Comparison of ENCODE assay signal across 9 mouse cellular contexts in the genomic region with DNA sequence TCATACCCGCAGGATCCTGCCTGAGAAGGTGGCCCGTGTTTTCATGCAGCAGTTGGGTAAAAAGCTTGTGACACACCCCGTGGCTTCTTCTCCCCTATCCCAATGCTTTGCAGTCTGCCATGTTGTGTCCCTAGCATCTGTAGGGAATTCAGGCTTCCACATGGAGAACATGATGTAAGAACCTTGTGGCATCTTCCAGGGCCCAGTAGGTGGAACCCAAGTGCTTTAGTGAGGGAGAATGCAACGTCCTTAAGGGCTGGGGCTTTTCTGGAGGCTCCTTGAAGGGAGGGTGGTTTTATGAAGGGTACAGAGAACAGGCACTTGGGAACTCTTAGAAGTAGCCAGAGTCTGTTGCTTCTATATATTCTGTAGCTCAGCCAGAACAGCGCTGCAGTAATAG. TPM values are rescaled to one million over a fixed set of nuclear protein-coding genes. Genes with fewer than 3 reads are reported as not detected.
DNase-seq lines count a peak whose midpoint lies in the region; ATAC-seq and TF ChIP-seq lines count a peak whose summit lies in the region.
"Had no signal": no experiment of that assay in that cellular context is flagged by ENCODE, and none has a peak within 500 bp of the region (broad histone marks: within the 10 kb centered on the region; RNA-seq: fewer than 3 reads in every experiment).

No protein-coding gene starts in this region.

- H3K9me3 ChIP-seq in lung, embryonic 14.5 days (ENCODE audit: low read depth, low read length) = no peaks in the 10 kb centered on the region
- no peaks in the 10 kb centered on the region for H3K9me3 ChIP-seq in embryonic facial prominence, embryonic 12.5 days

- DNase-seq in heart, adult 2 months = no peak
- DNase-seq in heart, postnatal 36 days = no peak
- no peak for DNase-seq in lung, embryonic 14.5 days
- DNase-seq in lung, postnatal 14 days = no peak
- no peak for DNase-seq in adrenal gland, postnatal 14 days

- TF ChIP-seq EP300 in heart, adult 2 months (IDR thresholded peaks at IDR 0.05; ENCODE audit: insufficient read depth, low read depth, low read length) = no peak

- no peak overlapping the region for H3K4me2 ChIP-seq in lung, embryonic 14.5 days
- peak overlapping the region; percentile 92 for H3K4me2 ChIP-seq in embryonic facial prominence, embryonic 12.5 days (replicated peaks)
- H3K4me2 ChIP-seq in myocyte (ENCODE audit: low read depth) = peak overlapping the region; percentile 75

- H3K27me3 ChIP-seq in heart, adult 2 months (ENCODE audit: control insufficient read depth, insufficient read depth, low read length) = no peaks in the 10 kb centered on the region
- H3K27me3 ChIP-seq in lung, embryonic 14.5 days (ENCODE audit: insufficient read depth, low read length) = no peaks in the 10 kb centered on the region
- no peaks in the 10 kb centered on the region for H3K27me3 ChIP-seq in embryonic facial prominence, embryonic 12.5 days
- H3K27me3 ChIP-seq in myocyte (ENCODE audit: control insufficient read depth, insufficient read depth, insufficient read length) = no peaks in the 10 kb centered on the region

- 59% methylated on average over 5 of the region's 5 CpGs for WGBS in heart, adult 2 months
- WGBS in lung, embryonic 14.5 days = 39% methylated on average over 5 of the region's 5 CpGs
- WGBS in embryonic facial prominence, embryonic 12.5 days = 36% methylated on average over 5 of the region's 5 CpGs

- H3ac ChIP-seq in myocyte (ENCODE audit: control insufficient read depth, insufficient read length) = no peak overlapping the region

- no peak overlapping the region for H3K9ac ChIP-seq in heart, adult 2 months (ENCODE audit: low read depth, low read length)
- no peak overlapping the region for H3K9ac ChIP-seq in lung, embryonic 14.5 days
- H3K9ac ChIP-seq in embryonic facial prominence, embryonic 12.5 days = no peak overlapping the region

- H3K27ac ChIP-seq in heart, adult 2 months = no peak overlapping the region
- H3K27ac ChIP-seq in lung, embryonic 14.5 days (ENCODE audit: low read depth) = no peak overlapping the region
- no peak overlapping the region for H3K27ac ChIP-seq in embryonic facial prominence, embryonic 12.5 days

- no peak for ATAC-seq in lung, embryonic 14.5 days (ENCODE audit: insufficient read depth)
- ATAC-seq in embryonic facial prominence, embryonic 12.5 days (ENCODE audit: insufficient number of reproducible peaks, insufficient read depth, low FRiP score, low TSS enrichment) = no peak
- no peak for ATAC-seq in erythroblast, adult 5-6 weeks (replicated peaks; ENCODE audit: low FRiP score, poor library complexity, severe bottlenecking)

- no peak overlapping the region for H3K4me3 ChIP-seq in heart, adult 2 months
- no peak overlapping the region for H3K4me3 ChIP-seq in lung, embryonic 14.5 days (ENCODE audit: low read depth, low read length)
- peak overlapping the region; percentile 79; the same call in 1 of the 2 replicates for H3K4me3 ChIP-seq in embryonic facial prominence, embryonic 12.5 days
- H3K4me3 ChIP-seq in myocyte = peak overlapping the region; percentile 72

- peaks cover 3% of the 10 kb centered on the region; the same call in 1 of the 2 replicates for H3K4me1 ChIP-seq in heart, adult 2 months (ENCODE audit: control insufficient read depth, insufficient read depth, low read length)
- no peaks in the 10 kb centered on the region for H3K4me1 ChIP-seq in lung, embryonic 14.5 days (ENCODE audit: insufficient read depth)
- H3K4me1 ChIP-seq in embryonic facial prominence, embryonic 12.5 days = peaks cover 13% of the 10 kb centered on the region

- no peaks in the 10 kb centered on the region for H3K36me3 ChIP-seq in heart, adult 2 months (ENCODE audit: control insufficient read depth, insufficient read depth, low read length)
- peaks cover 44% of the 10 kb centered on the region for H3K36me3 ChIP-seq in lung, embryonic 14.5 days (ENCODE audit: insufficient read depth)
- H3K36me3 ChIP-seq in embryonic facial prominence, embryonic 12.5 days = peaks cover 48% of the 10 kb centered on the region
- H3K36me3 ChIP-seq in myocyte (ENCODE audit: control insufficient read depth, insufficient read depth) = peaks cover 7% of the 10 kb centered on the region

- TF ChIP-seq CTCF in heart, adult 2 months (IDR thresholded peaks at IDR 0.05) = peak; percentile 22; the same call in 1 of the 2 replicates
- TF ChIP-seq CTCF in lung, embryonic 14.5 days (IDR thresholded peaks at IDR 0.05; ENCODE audit: low read depth) = peak; percentile 36

- intact Hi-C loops in heart, adult 2 months (cut with DNase I) = loop anchor here (2.0 kb wide), 1 partner anchor 64 kb away; no protein-coding TSS in a partner anchor
- intact Hi-C loops in heart, postnatal 36 days (cut with DNase I) = no loop called here

- TF ChIP-seq POLR2A in heart, adult 2 months (IDR thresholded peaks at IDR 0.05; ENCODE audit: insufficient read depth, low read depth, low read length) = no peak
- no peak for TF ChIP-seq POLR2A in myocyte (IDR thresholded peaks at IDR 0.05; ENCODE audit: insufficient read length, low read depth)

- no peaks in the 10 kb centered on the region for H3K79me2 ChIP-seq in heart, adult 2 months (replicated peaks; ENCODE audit: control insufficient read depth, insufficient read depth, low read length)
- peaks cover 10% of the 10 kb centered on the region for H3K79me2 ChIP-seq in myocyte (ENCODE audit: control insufficient read depth, insufficient read depth)

TF ChIP-seq in myocyte, 11 proteins besides CTCF, POLR2A, EP300 and RAD21:
- TF ChIP-seq SRF (IDR thresholded peaks at IDR 0.05; ENCODE audit: control insufficient read depth, insufficient read length, low read depth) (no peak), MAX (IDR thresholded peaks at IDR 0.05; ENCODE audit: low read depth) (peak; percentile 70)

RNA-seq across cellular contexts. Expression of a gene that starts 1.5 kb away (rescaled TPM):
- 1 to 10 TPM; 5.7 to 6.7 TPM for total RNA-seq in heart, adult 2 months (2021)
- 19.1 and 23.3 TPM in 2 replicates for polyA plus RNA-seq in heart, adult 2 months (2012; rRNA removed)
- 1 to 10 TPM; 7.1 to 8.2 TPM for total RNA-seq in heart, postnatal 36 days (2021)
- polyA plus RNA-seq in lung, embryonic 14.5 days (2014; fragmentation: Nextera tagmentation; extraction: Ambion mirVana) = 8.0 and 10.6 TPM in 2 replicates
- polyA plus RNA-seq in embryonic facial prominence, embryonic 12.5 days (2016; fragmentation: Nextera tagmentation; extraction: Ambion mirVana) = 17.3 and 20.8 TPM in 2 replicates
- polyA plus RNA-seq in myocyte (2012; fragmentation: generic; extraction: Trizol) = 12.2 TPM
- total RNA-seq in erythroblast, adult 5-6 weeks (2015; ENCODE audit: low replicate concordance) = 1.5 TPM in 1 of 2 replicates, not detected in the other
- 0.28 TPM in 1 of 2 replicates, not detected in the other for total RNA-seq in erythroblast, adult 5-6 weeks (2017; ENCODE audit: low replicate concordance)
- total RNA-seq in adrenal gland, postnatal 14 days (2021) = 12.9 and 17.8 TPM in 2 replicates

RNA-seq across cellular contexts. Expression of a gene that starts 15.4 kb away (rescaled TPM):
- total RNA-seq in heart, adult 2 months (2021) = not detected
- polyA plus RNA-seq in heart, adult 2 months (2012; rRNA removed) = not detected in 2 replicates
- not detected for total RNA-seq in heart, postnatal 36 days (2021)
- polyA plus RNA-seq in lung, embryonic 14.5 days (2014; fragmentation: Nextera tagmentation; extraction: Ambion mirVana) = not detected in 2 replicates
- 0.10 and 0.75 TPM in 2 replicates for polyA plus RNA-seq in embryonic facial prominence, embryonic 12.5 days (2016; fragmentation: Nextera tagmentation; extraction: Ambion mirVana)
- 0.23 TPM for polyA plus RNA-seq in myocyte (2012; fragmentation: generic; extraction: Trizol)
- total RNA-seq in erythroblast, adult 5-6 weeks (2015; ENCODE audit: low replicate concordance) = not detected in 2 replicates
- 0.34 TPM in 1 of 2 replicates, not detected in the other for total RNA-seq in erythroblast, adult 5-6 weeks (2017; ENCODE audit: low replicate concordance)
- not detected in 2 replicates for total RNA-seq in adrenal gland, postnatal 14 days (2021)
- polyA plus RNA-seq: urinary bladder, adult 2 months had no signal

RNA-seq across cellular contexts. Expression of a gene that starts 29.8 kb away (rescaled TPM):
- total RNA-seq in heart, adult 2 months (2021) = not detected
- polyA plus RNA-seq in heart, adult 2 months (2012; rRNA removed) = 0.20 TPM in 1 of 2 replicates, not detected in the other
- not detected for total RNA-seq in heart, postnatal 36 days (2021)
- not detected in 2 replicates for polyA plus RNA-seq in lung, embryonic 14.5 days (2014; fragmentation: Nextera tagmentation; extraction: Ambion mirVana)
- polyA plus RNA-seq in embryonic facial prominence, embryonic 12.5 days (2016; fragmentation: Nextera tagmentation; extraction: Ambion mirVana) = not detected in 2 replicates
- polyA plus RNA-seq in myocyte (2012; fragmentation: generic; extraction: Trizol) = 1.00 TPM
- total RNA-seq in erythroblast, adult 5-6 weeks (2015; ENCODE audit: low replicate concordance) = not detected in 2 replicates
- not detected in 2 replicates for total RNA-seq in erythroblast, adult 5-6 weeks (2017; ENCODE audit: low replicate concordance)
- total RNA-seq in adrenal gland, postnatal 14 days (2021) = not detected in 2 replicates

RNA-seq across cellular contexts. Expression of a gene that starts 30.0 kb away (rescaled TPM):
- 10 to 100 TPM; 25.7 to 26.7 TPM for total RNA-seq in heart, adult 2 months (2021)
- 43.9 and 54.8 TPM in 2 replicates for polyA plus RNA-seq in heart, adult 2 months (2012; rRNA removed)
- total RNA-seq in heart, postnatal 36 days (2021) = 10 to 100 TPM; 25.8 to 29.4 TPM
- 54.2 and 55.6 TPM in 2 replicates for polyA plus RNA-seq in lung, embryonic 14.5 days (2014; fragmentation: Nextera tagmentation; extraction: Ambion mirVana)
- 53.5 and 56.2 TPM in 2 replicates for polyA plus RNA-seq in embryonic facial prominence, embryonic 12.5 days (2016; fragmentation: Nextera tagmentation; extraction: Ambion mirVana)
- 38.3 TPM for polyA plus RNA-seq in myocyte (2012; fragmentation: generic; extraction: Trizol)
- 25.4 and 27.0 TPM in 2 replicates for total RNA-seq in erythroblast, adult 5-6 weeks (2015; ENCODE audit: low replicate concordance)
- total RNA-seq in erythroblast, adult 5-6 weeks (2017; ENCODE audit: low replicate concordance) = 13.1 and 13.7 TPM in 2 replicates
- total RNA-seq in adrenal gland, postnatal 14 days (2021) = 41.8 and 51.8 TPM in 2 replicates

RNA-seq across cellular contexts. Expression of a gene that starts 38.2 kb away (rescaled TPM):
- 100 to 1,000 TPM; 119 to 132 TPM for total RNA-seq in heart, adult 2 months (2021)
- 146 and 266 TPM in 2 replicates for polyA plus RNA-seq in heart, adult 2 months (2012; rRNA removed)
- 100 to 1,000 TPM; 129 to 161 TPM for total RNA-seq in heart, postnatal 36 days (2021)
- 35.1 and 38.1 TPM in 2 replicates for polyA plus RNA-seq in lung, embryonic 14.5 days (2014; fragmentation: Nextera tagmentation; extraction: Ambion mirVana)
- polyA plus RNA-seq in embryonic facial prominence, embryonic 12.5 days (2016; fragmentation: Nextera tagmentation; extraction: Ambion mirVana) = 55.5 and 57.8 TPM in 2 replicates
- 89.6 TPM for polyA plus RNA-seq in myocyte (2012; fragmentation: generic; extraction: Trizol)
- total RNA-seq in erythroblast, adult 5-6 weeks (2015; ENCODE audit: low replicate concordance) = 2.7 and 12.9 TPM in 2 replicates
- 2.8 and 5.9 TPM in 2 replicates for total RNA-seq in erythroblast, adult 5-6 weeks (2017; ENCODE audit: low replicate concordance)
- 35.8 and 38.6 TPM in 2 replicates for total RNA-seq in adrenal gland, postnatal 14 days (2021)

Comparison
In these comparisons a context has a peak if more than half of its experiments do, and no peak if none do; other contexts are left out.
1. H3K4me3 ChIP-seq: peak in embryonic facial prominence, embryonic 12.5 days (single experiment) and myocyte (single experiment); none in heart, adult 2 months (single experiment) and lung, embryonic 14.5 days (single experiment).